Mouse (Mus musculus) heart, adult 2 months (tissue): Measurements from ENCODE around the gene Hp.

Experiments
- CTCF ChIP-seq: fragments of 200-600 bp; IDR thresholded peaks from 2 replicates; pipeline ENCODE4 v1.8.1; 2022; ENCODE audit warnings: antibody characterized with exemption, mild to moderate bottlenecking, moderate library complexity
- EP300 ChIP-seq: fragments of 200-500 bp; IDR thresholded peaks from 2 replicates; pipeline ENCODE4 v1.6.1; 2011; ENCODE audit warnings: low read depth, low read length, control low read depth; ENCODE audit not compliant: insufficient read depth
- POLR2A ChIP-seq: fragments of 200-500 bp; IDR thresholded peaks from 2 replicates; pipeline ENCODE4 v1.6.1; 2011; ENCODE audit warnings: mild to moderate bottlenecking, low read depth, low read length, control low read depth; ENCODE audit not compliant: insufficient read depth

DNA sequence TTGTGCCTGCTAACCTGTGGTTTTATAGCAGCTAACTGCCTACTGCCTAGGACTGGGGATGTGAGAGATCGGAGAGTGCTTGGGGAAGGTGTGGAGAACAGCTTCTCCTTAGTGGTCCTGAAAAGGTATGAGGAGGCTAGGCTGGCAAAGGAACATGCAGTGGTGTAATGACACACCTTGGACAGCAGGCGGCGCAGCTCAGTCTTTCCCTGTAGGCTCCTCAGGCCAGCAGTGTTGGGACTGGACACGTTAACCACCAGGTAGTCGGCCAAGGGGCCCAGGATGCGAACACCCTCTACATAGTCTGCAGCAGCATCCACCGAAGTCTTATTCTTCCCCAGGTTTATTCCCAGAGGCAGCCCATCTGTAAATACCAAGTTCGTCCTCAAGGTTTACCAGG is 16.9 kb upstream of the Hp start:
- peak; percentile 89 for TF ChIP-seq CTCF
- TF ChIP-seq POLR2A = no peak
- no peak for TF ChIP-seq EP300
